Mouse (Mus musculus) layer of hippocampus, adult 9-10 months (tissue): ENCODE data around the gene Mllt6.
"Not testable (repeated sequence)": the region's sequence is repeated elsewhere in the genome, so short reads cannot be mapped to it uniquely, and the experiment has no call there.

Source experiments
- DNase-seq: peaks from one replicate; pipeline ENCODE4 v3.0.0; 2022; ENCODE audit warnings: low spot score

Gene Mllt6

DNA sequence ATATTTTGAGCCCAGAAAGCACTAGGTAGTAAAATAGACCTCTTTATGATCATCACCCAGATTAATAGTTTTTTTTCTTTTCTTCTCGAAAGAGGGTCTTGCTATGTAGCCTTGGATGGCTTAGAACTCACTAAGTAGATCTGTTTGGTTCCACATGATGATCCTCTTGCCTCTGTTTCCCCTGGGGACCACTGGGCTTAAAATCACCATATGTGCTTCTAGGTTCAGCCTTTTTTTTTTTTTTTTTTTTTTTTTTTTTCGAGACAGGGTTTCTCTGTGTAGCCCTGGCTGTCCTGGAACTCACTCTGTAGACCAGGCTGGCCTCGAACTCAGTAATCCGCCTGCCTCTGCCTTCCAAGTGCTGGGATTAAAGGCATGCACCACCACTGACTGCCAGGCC is 14.7 kb upstream of the Mllt6 start:
- DNase-seq = not testable (repeated sequence)

DNA sequence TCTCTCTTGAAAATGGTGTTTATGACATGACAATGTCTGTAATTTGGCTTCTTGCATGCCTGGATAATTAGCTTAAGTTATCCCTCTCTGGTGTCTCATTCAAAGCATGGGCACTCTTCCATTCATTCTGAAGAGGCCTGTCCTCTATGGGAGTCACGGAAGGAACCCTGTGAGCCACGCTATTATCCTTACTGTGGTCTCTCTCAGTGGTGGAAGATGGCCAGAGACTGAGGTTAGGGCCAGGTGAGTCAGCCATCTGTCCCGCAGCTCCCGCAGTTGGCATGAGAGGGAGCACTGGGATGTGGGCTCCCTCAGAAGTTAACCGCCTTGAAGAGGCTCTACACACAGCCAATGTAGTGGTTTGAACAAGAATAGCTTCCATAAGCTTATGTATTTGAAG is 12.9 kb upstream of the Mllt6 start:
- no peak for DNase-seq

DNA sequence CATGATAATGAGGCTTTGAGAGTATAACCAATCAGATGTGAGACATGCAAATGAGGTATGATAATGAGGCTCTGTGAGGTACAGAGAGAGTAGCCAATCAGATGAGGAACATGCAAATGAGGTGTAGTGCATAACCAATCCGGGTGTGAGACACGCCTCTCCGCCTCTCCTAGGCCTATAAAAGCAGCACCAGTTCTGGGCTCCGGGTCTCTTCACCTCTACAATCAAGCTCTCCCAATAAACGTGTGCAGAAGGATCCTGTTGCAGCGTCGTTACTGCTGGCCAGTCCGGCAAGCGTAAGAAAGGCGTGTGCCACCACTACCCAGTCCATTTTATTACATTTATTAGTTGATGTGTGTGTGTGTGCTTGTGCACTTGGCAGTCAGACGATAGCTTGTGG is 9.8 kb upstream of the Mllt6 start:
- DNase-seq = not testable (repeated sequence)

DNA sequence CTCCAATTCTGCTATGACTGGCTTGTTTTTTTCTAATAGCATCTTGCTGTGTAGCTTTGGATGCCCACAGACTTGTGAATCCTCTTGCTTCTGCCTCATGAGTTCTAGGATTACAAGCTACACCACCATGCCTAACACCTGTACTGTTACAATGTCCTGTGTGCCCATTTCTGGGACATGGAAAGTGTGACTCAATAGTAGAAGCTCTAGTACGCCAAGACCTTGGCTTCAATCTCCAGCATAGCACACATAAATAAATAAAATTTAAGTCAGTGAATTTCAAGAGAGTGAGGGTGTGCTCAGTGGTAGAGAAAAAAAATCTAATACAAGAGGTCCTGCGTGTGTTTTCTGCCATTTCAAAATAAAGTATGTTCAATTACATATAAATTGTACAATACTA is 9.0 kb upstream of the Mllt6 start:
- no peak for DNase-seq

DNA sequence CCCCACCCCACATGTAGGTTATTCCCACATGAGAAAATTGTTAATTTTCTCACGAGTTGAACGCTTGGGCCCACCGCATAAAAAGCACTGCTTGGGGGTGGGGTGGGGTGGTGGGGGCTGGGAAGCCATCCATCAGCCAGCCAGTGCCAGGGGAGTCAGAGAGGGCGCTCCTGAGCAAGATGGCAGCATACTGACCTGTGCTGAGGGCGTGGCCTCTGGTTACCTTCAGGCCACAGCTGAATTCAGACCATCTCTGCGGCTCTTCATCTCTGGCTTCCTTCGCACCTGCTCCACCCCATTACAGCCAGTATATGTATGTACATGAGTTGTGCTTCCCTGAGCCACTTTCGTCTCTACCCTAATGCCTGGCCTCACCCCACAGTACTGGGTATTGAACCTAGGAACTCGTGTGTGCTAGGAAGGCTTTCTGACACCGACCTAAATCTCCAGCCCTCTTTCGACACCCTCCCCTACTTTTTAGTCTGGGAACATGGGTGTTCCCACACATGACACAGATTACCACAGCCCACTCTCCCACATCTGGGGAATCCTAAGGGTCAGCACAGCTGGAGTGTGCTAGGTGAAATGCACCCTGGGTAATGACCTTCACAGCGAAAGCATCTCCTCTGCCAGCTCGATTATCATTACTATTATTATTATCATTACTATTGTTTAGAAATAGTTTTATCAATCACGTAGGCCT is 6.8 kb upstream of the Mllt6 start:
- DNase-seq = no peak

DNA sequence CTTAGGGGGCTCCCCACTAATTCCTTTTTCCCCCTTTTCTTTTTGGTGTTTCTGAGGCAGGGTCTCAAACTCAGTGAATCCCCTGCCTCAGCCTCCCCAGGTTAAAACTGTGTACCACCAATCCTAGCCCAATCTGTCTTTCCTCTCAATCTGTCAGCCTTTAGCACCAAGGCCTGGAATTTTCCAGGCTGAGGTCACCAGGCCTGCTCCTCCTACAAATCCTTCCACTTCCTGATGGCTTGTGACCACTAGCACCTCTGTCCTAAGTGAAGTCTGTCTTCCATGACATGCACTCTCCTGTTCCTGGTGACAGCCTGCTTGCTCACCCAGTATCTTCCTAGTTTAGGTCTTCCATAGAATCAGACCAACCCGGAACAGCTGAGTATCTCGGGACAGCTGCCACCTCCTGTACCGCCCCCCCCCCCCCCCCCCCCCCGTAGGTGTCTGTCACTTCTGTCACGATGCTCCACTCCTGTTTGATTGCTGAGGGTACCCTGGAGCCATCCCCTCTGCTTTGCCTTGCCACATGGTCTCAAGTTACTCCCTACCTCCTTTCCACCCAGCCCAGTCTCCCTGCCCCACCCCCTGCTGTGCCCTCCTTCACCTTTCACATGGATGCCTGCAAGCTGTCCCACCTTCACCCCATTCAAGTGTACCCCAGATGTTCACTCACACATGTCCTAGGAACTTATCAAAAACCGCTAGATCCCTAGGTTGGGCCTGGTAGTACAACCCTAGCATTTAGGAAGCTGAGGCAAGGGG is 5.8 kb upstream of the Mllt6 start:
- DNase-seq = no peak

DNA sequence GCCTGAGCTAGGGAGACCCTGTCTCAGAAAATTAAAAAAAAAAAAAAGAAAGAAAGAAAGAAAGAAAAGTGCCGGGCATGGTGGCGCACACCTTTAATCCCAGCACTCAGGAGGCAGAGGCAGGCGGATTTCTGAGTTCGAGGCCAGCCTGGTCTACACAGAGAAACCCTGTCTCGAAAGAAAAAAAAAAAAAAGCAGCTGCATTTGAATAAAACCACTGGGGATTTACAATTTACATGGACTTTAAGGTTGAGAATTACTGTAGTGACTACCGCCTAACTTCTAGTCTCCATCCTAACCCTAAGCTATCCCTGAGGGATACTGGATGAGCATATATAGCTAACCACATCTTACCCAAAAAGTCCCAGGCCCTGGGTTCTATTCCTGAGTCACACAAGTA is 5.2 kb upstream of the Mllt6 start:
- not testable (repeated sequence) for DNase-seq

DNA sequence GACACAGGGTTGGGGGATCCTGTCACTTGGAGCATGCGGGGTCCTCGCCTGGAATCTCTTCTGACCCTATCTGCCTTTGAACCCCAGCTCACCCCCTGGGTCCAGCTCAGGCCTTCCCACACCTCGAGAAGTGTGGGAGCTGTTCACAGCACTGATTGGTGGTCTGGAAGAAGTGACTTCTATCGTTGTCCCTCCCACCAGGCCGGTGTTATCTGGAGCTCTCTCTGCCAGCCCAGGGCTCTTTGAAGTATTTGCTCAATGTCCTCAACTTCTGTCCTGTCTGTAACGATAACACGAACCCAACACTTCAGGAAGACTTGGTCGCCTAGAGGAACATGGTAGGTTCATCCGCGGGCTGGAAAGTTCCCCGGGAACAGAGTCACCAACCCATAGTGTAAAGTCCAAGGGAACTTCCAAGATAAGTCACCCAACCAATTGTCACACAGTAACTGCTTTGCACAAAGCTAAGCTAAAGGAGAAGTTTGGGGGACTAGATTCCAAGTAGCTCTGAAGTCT is 4.4 kb upstream of the Mllt6 start:
- DNase-seq = no peak

DNA sequence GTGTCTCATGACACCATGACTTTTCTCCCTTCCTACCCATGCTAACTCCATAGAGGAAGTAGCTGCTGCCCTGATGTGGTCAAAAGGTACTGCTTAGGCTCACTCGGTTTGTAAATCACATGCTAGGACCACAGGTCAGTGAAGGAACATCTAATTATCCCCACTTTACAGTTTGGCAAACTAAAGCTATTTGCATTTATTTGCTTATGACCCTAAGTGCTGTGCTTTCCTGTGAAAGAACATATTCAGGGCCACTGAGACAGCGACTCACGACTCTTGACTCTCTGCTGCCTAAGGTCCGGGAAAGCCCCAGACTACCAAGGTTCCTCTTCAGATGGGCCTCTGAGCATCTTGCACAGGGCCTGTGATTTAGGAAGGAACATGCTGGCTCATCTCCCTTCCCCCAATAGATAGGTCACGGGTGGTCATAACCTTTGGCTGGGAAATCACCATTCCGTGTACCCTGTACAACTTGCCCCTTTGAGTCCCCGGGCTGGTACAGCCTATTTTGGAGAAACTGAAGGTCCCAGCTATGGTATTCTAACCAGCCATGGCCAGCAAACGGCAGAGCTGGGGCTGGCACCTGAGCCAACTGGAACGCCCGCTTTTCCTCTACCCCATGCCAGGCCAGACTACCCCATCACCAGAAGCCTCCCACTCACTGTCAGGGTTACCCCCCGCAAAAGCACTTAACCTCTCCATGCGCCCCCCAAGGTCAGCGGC is 3.8 kb upstream of the Mllt6 start:
- DNase-seq = no peak

DNA sequence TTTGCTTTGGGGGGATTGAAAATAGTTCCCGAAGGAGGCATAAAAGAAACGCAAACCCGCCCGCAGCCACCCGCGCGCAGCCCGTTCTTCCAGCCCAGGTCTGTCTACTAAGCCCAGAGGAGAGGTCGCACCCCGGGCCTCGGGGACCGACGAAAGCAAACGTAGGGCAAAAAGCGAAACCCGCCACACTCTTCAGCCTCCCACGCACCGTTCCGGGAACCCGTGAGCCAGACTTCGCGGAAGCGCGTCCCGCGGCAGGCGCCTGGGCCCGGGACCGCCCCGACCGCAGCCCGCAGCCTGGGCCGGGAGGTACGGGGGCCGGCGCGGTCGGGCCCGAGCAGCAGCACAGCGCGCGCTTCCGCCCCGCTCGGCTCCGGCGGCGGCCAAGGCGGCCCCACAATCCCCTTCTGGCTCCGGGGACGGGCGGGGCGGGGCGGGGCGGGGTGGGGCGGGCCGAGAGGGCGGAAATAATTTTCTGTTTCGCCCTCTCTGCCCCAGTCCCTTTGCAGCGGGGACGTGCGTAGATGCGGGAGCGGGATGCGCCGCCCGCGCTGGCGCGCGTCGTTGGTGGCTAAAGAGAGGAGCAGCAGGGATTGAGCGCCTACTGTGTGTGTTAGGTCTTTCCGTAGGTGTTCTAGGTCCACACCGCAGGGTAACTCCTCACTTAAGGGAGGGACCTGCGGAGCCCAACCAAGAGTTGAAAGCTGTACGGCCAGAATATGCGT is 3.1 kb upstream of the Mllt6 start:
- no peak for DNase-seq

DNA sequence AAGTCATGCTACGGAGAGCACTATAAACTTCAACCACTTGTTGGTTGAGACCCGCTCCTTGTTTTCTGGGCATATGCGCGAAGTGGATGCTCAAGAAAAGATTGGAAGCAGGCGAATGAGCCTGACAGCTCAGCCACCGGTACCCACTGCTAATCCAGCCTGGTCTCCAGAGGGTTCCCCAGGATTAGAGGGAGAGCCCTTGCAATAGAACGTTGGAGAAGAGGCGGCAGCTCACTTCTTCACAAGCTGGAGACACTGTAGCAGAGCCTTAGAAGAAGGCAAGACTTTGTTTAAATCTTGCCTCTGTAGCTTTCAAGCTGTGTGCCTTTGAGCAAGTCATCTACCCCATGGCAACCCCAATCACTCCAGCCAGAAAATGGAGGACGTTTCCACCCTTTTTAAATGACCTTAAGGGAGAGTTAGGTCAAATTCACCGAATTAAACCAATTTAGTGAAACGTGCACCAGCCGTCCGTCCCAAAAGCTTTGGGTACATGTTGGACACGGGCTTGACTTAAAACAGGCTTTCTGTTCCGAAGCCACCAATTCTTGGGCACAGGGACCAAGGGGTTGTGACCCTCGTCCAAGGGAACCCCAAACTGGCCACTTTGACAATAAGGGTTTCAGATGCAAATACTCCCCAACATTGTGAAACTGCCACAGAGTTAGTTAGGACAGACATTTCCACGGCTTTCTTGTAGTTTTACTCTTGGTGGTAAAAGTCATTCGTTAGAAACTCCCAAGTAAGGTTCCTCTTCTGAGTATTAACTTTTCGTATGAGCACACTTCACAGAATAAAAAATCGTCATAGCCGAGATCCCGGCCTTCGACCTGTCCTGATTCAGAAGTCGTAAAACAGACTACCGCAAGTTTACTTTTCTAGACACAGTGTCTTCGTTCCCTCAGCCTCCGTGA is 2.2 kb upstream of the Mllt6 start:
- no peak for DNase-seq

DNA sequence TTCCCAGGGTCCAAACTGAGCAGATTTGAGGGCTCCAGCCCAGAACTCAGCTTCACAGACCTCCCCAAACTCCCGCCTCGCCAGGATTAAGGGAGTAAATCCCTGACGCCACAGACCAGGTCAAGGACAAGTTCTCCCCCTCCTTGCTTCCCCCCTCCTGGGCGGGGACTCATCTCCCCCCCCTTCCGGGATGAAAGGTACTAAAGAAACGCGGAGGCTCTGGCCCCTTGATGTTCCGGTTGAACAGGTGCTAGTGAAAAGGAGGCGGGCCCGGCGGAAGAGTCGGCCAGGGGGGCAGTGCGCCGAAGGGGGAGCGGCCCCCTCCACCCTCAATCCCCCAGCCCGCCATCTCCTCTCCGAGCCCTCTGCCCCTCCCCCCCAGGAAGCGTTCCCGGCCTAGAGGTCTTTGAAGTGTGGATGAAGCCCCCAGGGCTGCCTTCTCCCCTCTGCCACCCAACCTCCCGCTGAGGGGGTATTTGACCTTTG is 1.5 kb upstream of the Mllt6 start:
- DNase-seq = no peak

DNA sequence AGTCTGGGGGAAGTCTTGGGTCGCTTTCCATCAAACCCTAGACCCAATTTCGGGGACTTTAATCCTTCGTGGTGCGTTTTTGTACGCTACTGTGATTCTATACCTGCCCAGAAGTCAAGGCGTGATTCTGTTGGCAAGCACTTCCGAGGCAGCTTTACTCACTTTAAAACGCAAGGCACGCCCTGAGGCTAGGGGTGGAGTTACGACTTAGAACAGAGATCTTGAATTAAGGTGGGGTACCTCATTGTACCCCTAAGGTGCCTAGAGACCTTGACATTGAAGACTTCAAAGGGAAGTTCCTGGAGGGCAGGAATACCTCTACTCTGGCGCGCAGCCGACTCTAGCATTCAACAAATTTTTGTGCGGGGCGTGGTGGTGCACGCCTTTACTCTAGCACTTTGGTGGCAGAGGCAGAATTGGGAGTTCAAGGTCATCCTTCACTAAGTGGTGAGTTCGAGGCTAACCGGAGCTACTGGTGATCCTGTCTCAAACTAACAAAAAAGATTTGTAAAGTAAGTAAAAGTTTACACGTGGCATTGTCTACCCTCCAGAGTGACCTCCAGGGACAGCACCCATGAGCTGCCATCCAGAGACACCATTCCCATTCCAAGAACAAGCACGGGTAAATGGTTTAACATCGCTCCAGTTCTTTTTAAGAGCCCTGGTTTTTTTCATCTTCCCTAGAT is 864 bp upstream of the Mllt6 start:
- DNase-seq = no peak

DNA sequence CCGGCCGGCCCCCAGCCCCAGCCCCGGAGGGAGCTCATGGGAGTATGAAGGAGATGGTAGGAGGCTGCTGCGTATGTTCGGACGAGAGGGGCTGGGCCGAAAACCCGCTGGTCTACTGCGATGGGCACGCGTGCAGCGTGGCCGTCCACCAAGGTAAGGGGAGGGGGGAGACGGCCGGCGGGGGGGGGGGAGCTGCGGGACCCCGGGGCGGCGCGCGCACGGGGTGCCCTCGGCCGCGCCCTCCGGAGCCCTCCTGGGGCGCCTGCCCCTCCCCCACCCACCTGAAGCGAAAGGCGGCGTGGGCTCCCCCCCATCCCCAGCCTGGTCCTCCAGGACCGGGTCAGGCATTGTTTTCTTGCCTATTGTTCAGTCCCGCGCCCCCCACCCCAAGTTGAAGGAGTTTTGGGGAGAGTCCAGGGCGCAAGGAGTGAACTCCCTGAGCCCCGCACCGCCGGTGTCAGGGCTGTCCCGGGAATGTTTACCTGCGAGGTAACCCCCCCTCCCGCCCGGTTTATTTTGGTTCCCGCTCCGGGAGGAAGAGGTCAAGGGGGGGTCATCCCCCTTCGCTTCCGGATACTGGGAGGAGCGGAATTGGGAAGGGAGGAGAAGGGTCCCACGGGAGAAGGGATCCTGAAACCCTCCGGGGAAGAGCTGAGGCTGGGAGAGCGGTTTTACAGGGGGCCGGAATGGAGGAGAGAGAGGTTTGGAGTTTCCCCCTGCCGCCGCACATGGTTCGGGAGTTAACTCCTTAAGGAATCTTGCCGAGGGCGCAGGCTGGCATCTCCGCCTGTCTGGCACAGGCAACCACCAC is 519 bp downstream of the Mllt6 start:
- DNase-seq = no peak

DNA sequence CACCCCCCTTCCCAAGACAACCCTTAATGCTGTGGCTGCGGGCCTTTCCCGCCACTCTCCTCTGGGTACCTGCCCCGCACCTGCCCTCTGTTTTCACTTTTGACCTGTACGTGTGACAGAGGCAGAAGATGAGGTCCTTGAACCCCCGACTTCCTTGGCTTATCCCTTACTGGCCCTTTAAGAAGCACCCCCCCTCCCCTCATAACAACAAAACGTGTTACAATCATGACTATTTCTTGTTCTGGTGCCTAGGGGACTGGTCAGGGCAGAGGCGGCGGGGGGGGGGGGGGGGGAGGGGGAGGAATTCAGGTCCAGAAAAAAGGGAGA is 1.1 kb downstream of the Mllt6 start:
- DNase-seq = no peak

DNA sequence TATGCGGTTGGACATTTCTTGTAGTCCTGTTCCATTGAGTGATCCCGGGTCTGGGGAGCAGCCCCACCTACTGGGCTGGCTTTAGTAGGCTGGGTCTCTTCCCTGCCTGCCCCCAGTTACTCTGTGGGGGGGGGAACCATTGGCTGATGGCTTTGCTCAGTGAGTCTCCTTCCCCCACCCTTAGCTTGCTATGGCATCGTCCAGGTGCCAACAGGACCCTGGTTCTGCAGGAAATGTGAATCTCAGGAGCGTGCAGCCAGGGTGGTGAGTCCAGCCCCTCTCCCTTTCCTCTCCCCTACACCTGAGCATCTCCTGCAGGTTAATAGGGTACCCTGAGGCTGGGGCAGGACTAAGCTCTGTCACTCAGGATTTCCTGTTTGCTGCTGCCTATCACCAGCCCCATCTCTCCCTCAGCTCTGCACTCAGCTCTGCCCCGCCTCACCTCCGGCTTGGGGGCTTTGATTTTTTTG is 1.6 kb downstream of the Mllt6 start:
- no peak for DNase-seq

DNA sequence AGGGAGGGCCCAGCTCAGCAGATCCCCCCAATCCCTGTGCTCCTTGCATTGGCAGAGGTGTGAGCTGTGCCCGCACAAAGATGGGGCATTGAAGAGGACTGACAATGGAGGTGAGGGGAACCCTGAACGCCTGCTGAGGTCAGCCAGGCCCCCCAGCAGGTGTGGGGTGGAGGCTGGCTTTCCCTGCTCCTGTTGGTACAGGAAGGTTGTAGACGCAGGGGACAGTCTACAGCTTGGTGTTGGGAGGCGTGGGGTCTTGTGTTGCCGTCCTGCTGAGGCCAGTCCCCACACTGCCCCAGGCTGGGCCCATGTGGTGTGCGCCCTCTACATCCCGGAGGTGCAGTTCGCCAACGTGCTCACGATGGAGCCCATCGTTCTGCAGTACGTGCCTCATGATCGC is 2.2 kb downstream of the Mllt6 start:
- no peak for DNase-seq

DNA sequence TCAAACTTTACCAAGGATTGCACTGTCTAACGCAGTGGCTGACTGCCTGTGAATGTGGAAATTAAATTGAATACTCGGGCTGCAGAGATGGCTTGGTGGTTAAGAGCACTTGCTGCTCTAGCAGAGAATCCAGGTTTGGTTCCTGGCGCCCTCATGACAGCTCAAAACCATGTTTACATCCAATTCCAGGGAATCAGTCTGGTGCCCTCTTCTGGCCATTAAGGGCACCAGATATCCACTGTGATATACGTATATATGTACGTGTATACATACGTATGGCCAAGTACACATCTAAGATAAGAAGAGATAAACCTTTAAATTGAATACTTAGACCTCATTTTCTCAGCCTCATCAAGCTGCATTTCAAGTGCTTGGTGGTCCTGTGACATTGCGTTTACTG is 3.0 kb downstream of the Mllt6 start:
- no peak for DNase-seq

DNA sequence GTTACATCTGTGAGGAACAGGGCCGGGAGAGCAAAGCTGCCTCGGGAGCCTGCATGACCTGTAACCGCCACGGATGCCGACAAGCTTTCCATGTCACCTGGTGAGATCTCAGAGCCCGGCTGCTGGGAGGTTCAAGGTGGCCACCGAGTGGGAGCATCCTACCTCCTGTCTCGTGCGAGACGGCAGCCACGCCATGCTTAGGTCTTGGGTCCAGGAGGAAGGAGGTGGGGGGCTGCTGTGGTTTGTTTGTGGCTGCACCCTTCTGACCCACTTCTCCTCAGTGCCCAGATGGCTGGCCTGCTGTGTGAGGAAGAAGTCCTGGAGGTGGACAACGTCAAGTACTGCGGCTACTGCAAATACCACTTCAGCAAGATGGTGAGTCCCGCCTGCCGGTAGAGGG is 3.6 kb downstream of the Mllt6 start:
- DNase-seq = no peak

DNA sequence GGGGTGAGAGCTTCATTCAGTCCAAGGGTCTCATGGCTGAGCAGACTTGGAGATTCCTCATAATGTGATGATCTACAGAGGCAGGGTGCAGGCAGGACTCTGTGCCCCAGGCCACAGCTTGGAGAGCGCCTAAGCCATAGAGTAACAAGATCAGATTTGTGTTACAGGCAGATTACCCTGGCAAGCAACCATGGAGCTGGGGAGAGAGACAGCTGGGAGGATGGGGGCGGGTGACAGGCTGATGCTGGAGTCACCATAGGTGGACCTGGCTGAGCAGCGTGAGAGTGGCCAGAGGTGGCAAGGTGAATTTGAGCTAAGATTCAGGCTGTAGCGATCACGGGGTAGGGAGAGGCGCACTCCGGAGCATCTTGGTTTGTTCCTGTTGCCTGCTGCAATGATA is 4.9 kb downstream of the Mllt6 start:
- DNase-seq = no peak
